Mouse (Mus musculus): Measurements from ENCODE around the gene Cdr2.

DNA sequence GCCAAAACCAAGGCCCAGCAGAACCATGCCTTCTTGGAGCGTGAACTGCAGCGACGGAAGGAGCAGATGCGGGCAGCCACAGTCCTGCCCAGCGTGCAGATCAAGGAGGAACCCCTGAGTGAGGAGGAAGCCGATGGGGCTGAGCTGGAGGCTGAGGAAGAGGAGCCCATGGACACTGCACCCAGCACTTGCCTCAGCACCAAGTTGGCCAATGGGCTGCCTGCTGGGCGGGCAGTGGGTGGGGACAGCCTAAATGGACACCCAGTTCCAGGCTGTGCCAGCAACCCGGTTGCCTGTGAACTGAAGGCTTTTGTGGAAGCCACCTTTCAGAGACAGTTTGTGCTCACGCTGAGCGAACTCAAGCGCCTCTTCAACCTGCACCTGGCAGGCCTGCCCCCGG is 41.8 kb downstream of the Cdr2 start:
- TF ChIP-seq CTCF (IDR thresholded peaks at IDR 0.05; ENCODE audit: control insufficient read depth, insufficient read depth, low read length) (no peak), POLR2A (IDR thresholded peaks at IDR 0.05; ENCODE audit: borderline replicate concordance, control insufficient read depth, low read depth, low read length) (no peak)
